4 mouse cellular contexts compared by ENCODE assay signal in genomic region chr9:14576359-14576758, GRCm38 (mm10).
A peak's percentile ranks its signal among the peaks of the same experiment; 100 is the strongest.
DNase-seq lines count a peak whose midpoint lies in the region; TF ChIP-seq lines count a peak whose summit lies in the region.
"Not testable (repeated sequence)": the region's sequence is repeated elsewhere in the genome, so short reads cannot be mapped to it uniquely, and the experiment has no call there.

No protein-coding gene starts in this region.

- not testable (repeated sequence) for H3K27ac ChIP-seq in MEL (ENCODE audit: control insufficient read depth, low read depth, low read length)
- H3K27ac ChIP-seq in gastrocnemius, adult 2 months: peak overlapping the region; percentile 67

- H3K79me2 ChIP-seq in MEL (ENCODE audit: control insufficient read depth, insufficient read depth, low read length, poor library complexity): not testable (repeated sequence)
- H3K79me2 ChIP-seq in myocyte (ENCODE audit: control insufficient read depth, insufficient read depth): peaks cover 33% of the 10 kb centered on the region

- not testable (repeated sequence) for H3K9me3 ChIP-seq in MEL (replicated peaks; ENCODE audit: insufficient read depth, low read length)

- TF ChIP-seq RAD21 in MEL (IDR thresholded peaks at IDR 0.05; ENCODE audit: low read depth, low read length): not testable (repeated sequence)

- not testable (repeated sequence) for H3K9ac ChIP-seq in MEL (ENCODE audit: control insufficient read depth, low read depth, low read length, poor library complexity, severe bottlenecking)

- not testable (repeated sequence) for H3K4me3 ChIP-seq in MEL (ENCODE audit: control insufficient read depth in 1 of 2, insufficient read depth in 1 of 2, low read depth in 2 of 2, low read length in 2 of 2); gastrocnemius, adult 2 months; myocyte

- not testable (repeated sequence) for TF ChIP-seq POLR2A in MEL (IDR thresholded peaks at IDR 0.05; ENCODE audit: control insufficient read depth in 1 of 2, insufficient read depth in 1 of 2, low read depth in 1 of 2, low read length in 2 of 2, poor library complexity in 1 of 2); myocyte (IDR thresholded peaks at IDR 0.05; ENCODE audit: insufficient read length, low read depth)

- TF ChIP-seq CTCF in MEL (IDR thresholded peaks at IDR 0.05 in 2 of 3, conservative IDR thresholded peaks at IDR 0.05 in 1 of 3; ENCODE audit: control insufficient read depth in 1 of 3, insufficient read depth in 1 of 3, low read depth in 2 of 3, low read length in 3 of 3, poor library complexity in 1 of 3, severe bottlenecking in 1 of 3); gastrocnemius, adult 2 months (IDR thresholded peaks at IDR 0.05): not testable (repeated sequence)

- peaks cover 6 to 11% of the 10 kb centered on the region in 2 experiments; a peak in 3 of 4 replicates for H3K4me1 ChIP-seq in MEL (ENCODE audit: control insufficient read depth in 1 of 2, insufficient read depth in 2 of 2, low read length in 2 of 2)

- H3ac ChIP-seq in myocyte (ENCODE audit: control insufficient read depth, insufficient read length): not testable (repeated sequence)

- TF ChIP-seq EP300 in MEL (IDR thresholded peaks at IDR 0.05; ENCODE audit: low read depth in 1 of 2, low read length in 2 of 2): not testable (repeated sequence)

- H3K27me3 ChIP-seq in MEL (ENCODE audit: control insufficient read depth in 1 of 2, insufficient read depth in 2 of 2, low read length in 2 of 2); myocyte (ENCODE audit: control insufficient read depth, insufficient read depth, insufficient read length): not testable (repeated sequence)

- not testable (repeated sequence) for H3K36me3 ChIP-seq in MEL (ENCODE audit: control insufficient read depth in 1 of 2, insufficient read depth in 2 of 2, low read length in 2 of 2)
- H3K36me3 ChIP-seq in myocyte (ENCODE audit: control insufficient read depth, insufficient read depth): peaks cover 42% of the 10 kb centered on the region

- not testable (repeated sequence) for H3K4me2 ChIP-seq in myocyte (ENCODE audit: low read depth)

- intact Hi-C loops in gastrocnemius, adult 2 months (cut with DNase I): not testable (repeated sequence)

- DNase-seq in MEL (ENCODE audit: low read depth, low spot score) (peak; percentile 51), adipocyte (ENCODE audit: low spot score) (peak; percentile 74)
- peak; percentile 58 for DNase-seq in gastrocnemius, adult 2 months

TF ChIP-seq in MEL, 35 proteins besides CTCF, POLR2A, EP300 and RAD21:
- peak; percentile 7; the same call in 1 of the 2 replicates for TF ChIP-seq NRF1 (IDR thresholded peaks at IDR 0.05; ENCODE audit: insufficient read depth, low read depth, low read length, poor library complexity, severe bottlenecking)
- peak; percentile 43; the same call in 1 of the 2 replicates for TF ChIP-seq TCF12 (IDR thresholded peaks at IDR 0.05; ENCODE audit: low read depth, low read length)
- peak; percentile 26; the same call in 1 of the 2 replicates for TF ChIP-seq ETS1 (IDR thresholded peaks at IDR 0.05; ENCODE audit: low read depth, low read length)
- peak; percentile 31; the same call in 1 of the 2 replicates for TF ChIP-seq KAT2A (conservative IDR thresholded peaks at IDR 0.05; ENCODE audit: low read depth, low read length)

TF ChIP-seq in myocyte, 11 proteins besides CTCF, POLR2A, EP300 and RAD21:
- TF ChIP-seq CEBPB (IDR thresholded peaks at IDR 0.05; ENCODE audit: insufficient read depth, poor library complexity, severe bottlenecking): peak; percentile 77; the same call in 1 of the 2 replicates
